Mouse (Mus musculus): ENCODE data around the gene Igtp. TPM values are rescaled to one million over a fixed set of nuclear protein-coding genes. Genes with fewer than 3 reads are reported as not detected.
"Not testable (repeated sequence)": the region's sequence is repeated elsewhere in the genome, so short reads cannot be mapped to it uniquely, and the experiment has no call there.

Gene Igtp
- polyA plus RNA-seq, 1 experiment from 2014 or later: 8.5 TPM

DNA sequence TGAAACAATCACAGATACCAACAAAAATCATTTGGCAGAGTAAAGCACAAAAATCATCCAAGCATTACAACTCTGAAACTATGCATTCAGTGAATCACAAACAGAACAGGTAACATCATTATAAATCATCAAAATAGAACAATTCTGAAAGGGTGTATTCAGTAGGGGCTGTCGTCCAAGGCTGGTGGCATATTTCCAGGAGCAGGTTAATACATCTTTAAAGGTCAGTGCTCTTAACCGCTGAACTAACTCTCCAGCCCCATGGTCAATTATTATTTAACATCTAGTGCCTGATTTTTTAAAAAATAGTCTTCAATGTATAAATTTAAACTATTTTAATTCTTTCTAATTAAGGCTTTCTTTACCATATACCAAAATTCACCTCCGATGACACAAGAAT, 35.2 kb downstream of the Igtp start:
- H3K4me1 ChIP-seq; H3K27ac ChIP-seq (replicated peaks); ATAC-seq (ENCODE audit: insufficient number of reproducible peaks, low FRiP score, low TSS enrichment, low read depth); H3K9me3 ChIP-seq (replicated peaks); H3K4me2 ChIP-seq (replicated peaks); H3K36me3 ChIP-seq; H3K4me3 ChIP-seq (replicated peaks); H3K9ac ChIP-seq; H3K27me3 ChIP-seq: not testable (repeated sequence)
- 85% methylated on average over 3 of the region's 3 CpGs for WGBS

DNA sequence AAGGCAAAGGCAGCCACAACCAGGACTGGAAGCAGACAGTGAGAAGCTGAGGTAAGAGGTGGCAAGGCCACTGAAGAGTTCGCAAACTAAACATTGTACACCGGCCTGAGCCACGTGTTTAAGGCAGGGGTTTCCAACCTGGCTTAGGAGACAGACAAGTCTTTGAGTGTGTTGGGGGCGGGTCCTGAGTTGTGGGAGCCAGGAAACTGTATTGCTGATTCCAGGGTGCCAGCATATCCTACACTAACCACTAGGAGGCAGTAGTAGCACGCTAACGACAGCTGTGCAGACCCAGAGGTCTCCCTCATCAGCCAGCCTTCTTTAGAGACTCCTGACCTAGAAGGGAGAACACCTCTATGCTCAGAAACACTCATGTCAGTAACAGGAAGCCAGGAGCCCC, 35.8 kb downstream of the Igtp start:
- H3K27me3 ChIP-seq: no peaks in the 10 kb centered on the region
- no peaks in the 10 kb centered on the region for H3K36me3 ChIP-seq
- no peaks in the 10 kb centered on the region for H3K9me3 ChIP-seq (replicated peaks)
- no peak overlapping the region for H3K4me3 ChIP-seq (replicated peaks)
- WGBS: 11% methylated on average over 6 of the region's 6 CpGs
- H3K4me2 ChIP-seq (replicated peaks): no peak overlapping the region
- no peak overlapping the region for H3K27ac ChIP-seq (replicated peaks)
- H3K4me1 ChIP-seq: peaks cover 7% of the 10 kb centered on the region; the same call in 1 of the 2 replicates
- H3K9ac ChIP-seq: no peak overlapping the region
- no peak for ATAC-seq (ENCODE audit: insufficient number of reproducible peaks, low FRiP score, low TSS enrichment, low read depth)

DNA sequence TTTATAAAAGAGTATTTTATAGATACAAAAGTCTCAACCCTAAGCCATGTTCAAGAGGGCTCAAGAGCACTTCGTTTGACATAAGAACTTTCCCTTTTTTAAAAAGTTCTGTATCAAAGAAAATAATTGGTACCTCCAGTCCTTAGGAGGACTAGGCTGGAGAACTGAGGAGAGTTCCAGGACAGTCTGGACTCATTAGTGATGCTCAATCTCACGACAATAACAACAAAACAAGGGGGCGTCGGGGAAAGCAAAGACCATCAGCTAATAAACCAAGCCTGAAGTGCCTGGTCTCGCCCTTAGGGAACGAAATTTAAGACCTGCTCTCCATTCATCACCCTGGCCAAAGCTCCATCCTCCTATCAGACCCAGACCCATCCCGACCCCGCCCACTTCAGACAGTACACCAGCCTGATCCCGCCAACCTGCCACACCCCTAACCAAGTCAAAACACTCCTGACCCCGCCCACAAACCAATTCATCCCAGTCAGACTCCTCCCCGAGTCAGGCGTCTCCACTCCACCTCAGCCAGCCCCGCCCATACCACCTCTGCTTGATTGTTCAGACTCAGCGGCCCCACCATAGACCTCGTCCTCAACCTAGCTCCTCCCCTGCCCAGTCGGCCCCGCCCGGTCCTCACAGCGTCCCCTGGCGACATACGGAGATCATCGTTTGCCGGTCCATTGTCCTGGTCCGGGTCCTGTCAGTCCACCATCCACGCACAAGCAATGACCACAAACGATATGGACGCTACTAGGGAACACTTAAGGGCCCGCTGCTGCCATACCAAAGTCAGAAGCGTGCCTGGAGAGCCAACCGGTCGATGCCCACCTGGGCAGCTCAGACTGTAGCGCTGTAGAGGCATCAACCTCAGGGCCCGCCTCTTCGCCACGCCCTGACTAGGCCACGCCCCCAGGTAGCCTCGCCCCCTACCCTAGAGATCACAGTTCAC, 39.8 kb downstream of the Igtp start:
- Histone ChIP-seq H3K4me2 (replicated peaks) (peak overlapping the region; percentile 78), H3K27me3 (no peaks in the 10 kb centered on the region), H3K4me3 (replicated peaks) (peak overlapping the region; percentile 42), H3K36me3 (no peaks in the 10 kb centered on the region), H3K9me3 (replicated peaks) (no peaks in the 10 kb centered on the region), H3K9ac (0 out of 2 replicates have a peak overlapping the region, but pooled peaks have one; percentile 15), H3K27ac (replicated peaks) (no peak overlapping the region), H3K4me1 (peaks cover 7% of the 10 kb centered on the region; the same call in 1 of the 2 replicates)
- ATAC-seq (ENCODE audit: insufficient number of reproducible peaks, low FRiP score, low TSS enrichment, low read depth): peak; percentile 91
- 1% methylated on average over 37 of the region's 37 CpGs for WGBS

DNA sequence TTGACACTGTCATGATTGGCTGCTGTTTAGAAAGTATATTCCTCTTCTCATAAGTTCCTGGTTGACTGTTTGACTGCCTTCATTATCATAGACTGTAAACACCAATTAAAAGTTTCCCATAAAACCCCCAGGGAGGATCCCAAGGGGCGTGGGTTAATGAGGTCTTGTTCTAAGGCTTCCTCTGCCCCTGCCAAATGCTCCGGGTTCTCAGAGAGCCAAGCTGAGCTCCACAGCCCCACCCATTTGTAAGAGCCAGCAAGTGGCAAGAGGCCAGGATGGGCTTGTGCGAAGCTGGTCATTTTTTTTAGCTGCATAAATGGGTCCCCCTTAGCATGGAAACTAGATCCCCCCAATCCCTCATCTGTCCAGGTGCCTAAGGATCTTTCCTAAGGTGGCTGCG, 47.9 kb downstream of the Igtp start:
- no peaks in the 10 kb centered on the region for H3K27me3 ChIP-seq
- H3K4me1 ChIP-seq: no peaks in the 10 kb centered on the region
- H3K4me2 ChIP-seq (replicated peaks): no peak overlapping the region
- H3K9me3 ChIP-seq (replicated peaks): no peaks in the 10 kb centered on the region
- 0 out of 2 replicates have a peak, but pooled peaks have one; percentile 43 for ATAC-seq (ENCODE audit: insufficient number of reproducible peaks, low FRiP score, low TSS enrichment, low read depth)
- no peaks in the 10 kb centered on the region for H3K36me3 ChIP-seq
- no peak overlapping the region for H3K4me3 ChIP-seq (replicated peaks)
- H3K9ac ChIP-seq: no peak overlapping the region
- WGBS: 38% methylated on average over 4 of the region's 4 CpGs
- no peak overlapping the region for H3K27ac ChIP-seq (replicated peaks)

DNA sequence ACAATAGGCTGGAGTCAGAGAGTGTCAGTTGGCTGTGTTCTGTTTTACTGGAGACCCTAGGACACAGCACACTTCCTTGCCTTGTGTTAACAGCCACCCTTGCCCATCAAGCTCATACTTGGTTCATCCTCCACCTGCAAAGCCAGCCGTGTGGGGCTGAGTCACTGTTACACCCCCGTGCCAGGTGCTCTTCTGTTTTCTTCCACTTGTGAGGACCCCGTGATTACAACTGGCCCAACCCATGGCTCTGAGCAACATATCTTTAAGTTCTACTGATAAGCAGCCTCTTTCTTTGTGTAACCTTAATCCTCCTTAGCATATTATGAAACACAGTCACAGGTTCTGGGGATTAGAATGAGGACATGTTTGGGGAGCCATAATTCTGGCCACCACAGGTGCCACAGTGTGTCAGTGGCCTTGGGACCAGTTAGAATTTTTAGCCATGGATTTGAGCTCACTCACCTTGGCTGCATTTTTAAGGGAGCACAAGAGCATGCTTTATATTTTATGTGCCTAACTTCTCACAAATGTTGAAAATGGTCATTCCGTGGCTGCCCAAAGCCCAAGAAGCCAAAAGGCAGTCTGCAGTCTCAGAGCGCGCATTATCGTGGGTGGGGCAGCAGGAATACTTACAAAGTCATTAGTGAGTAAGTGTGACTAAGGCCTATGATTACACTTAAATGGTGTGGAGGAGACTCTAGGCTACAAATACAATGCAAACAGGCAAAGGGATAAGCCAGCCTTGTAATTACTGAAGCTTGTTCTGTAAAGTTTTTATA, 50.0 kb downstream of the Igtp start:
- H3K4me2 ChIP-seq (replicated peaks): no peak overlapping the region
- no peak overlapping the region for H3K27ac ChIP-seq (replicated peaks)
- no peaks in the 10 kb centered on the region for H3K36me3 ChIP-seq
- no peak overlapping the region for H3K4me3 ChIP-seq (replicated peaks)
- H3K9me3 ChIP-seq (replicated peaks): no peaks in the 10 kb centered on the region
- no peaks in the 10 kb centered on the region for H3K4me1 ChIP-seq
- WGBS: 73% methylated on average over 7 of the region's 7 CpGs
- H3K9ac ChIP-seq: no peak overlapping the region
- no peaks in the 10 kb centered on the region for H3K27me3 ChIP-seq
- ATAC-seq (ENCODE audit: insufficient number of reproducible peaks, low FRiP score, low TSS enrichment, low read depth): no peak

DNA sequence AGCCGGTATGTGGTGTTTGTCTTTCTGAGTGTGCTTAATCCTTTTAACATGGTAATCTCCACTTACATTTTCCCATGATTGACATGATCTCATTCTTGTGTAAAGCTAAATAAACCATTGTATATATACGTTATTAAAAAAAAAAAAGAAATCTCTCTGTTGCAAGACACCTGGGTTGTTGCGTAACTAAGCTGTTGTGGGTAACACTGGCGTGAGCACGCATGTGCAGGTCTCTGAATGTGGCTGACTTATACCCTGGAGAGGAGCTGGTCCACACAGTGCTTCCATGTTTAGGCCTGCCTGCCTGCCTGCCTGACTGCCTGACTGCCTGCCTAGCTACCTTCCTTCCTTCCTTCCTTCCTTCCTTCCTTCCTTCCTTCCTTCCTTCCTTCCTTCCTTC, 51.2 kb downstream of the Igtp start:
- no peak overlapping the region for H3K4me2 ChIP-seq (replicated peaks)
- H3K4me1 ChIP-seq: no peaks in the 10 kb centered on the region
- H3K36me3 ChIP-seq: no peaks in the 10 kb centered on the region
- no peaks in the 10 kb centered on the region for H3K27me3 ChIP-seq
- no peak overlapping the region for H3K27ac ChIP-seq (replicated peaks)
- WGBS: 55% methylated on average over 5 of the region's 5 CpGs
- H3K9ac ChIP-seq: no peak overlapping the region
- H3K4me3 ChIP-seq (replicated peaks): no peak overlapping the region
- no peak for ATAC-seq (ENCODE audit: insufficient number of reproducible peaks, low FRiP score, low TSS enrichment, low read depth)
- H3K9me3 ChIP-seq (replicated peaks): no peaks in the 10 kb centered on the region

DNA sequence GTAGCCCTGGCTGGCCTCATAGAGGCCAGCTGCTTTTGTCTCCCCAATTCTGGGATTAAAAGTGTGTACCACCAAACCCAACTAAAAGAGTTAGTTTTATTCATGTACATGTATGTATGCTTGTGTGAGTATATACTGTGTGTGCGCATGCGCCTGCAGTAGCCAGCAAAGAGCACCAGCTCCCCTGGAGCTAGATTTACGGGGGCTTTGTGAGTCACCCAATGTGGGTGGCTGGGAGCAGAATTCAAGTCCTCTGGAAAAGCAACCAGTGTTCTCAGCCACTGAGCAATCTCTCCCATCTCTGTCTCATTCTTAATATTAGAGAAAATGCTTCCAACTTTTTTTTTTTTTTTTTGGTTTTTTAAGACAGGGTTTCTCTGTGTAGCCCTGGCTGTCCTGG, 55.1 kb downstream of the Igtp start:
- Histone ChIP-seq H3K4me2 (replicated peaks) (no peak overlapping the region), H3K36me3 (no peaks in the 10 kb centered on the region), H3K4me3 (replicated peaks) (no peak overlapping the region), H3K9ac (no peak overlapping the region), H3K27me3 (no peaks in the 10 kb centered on the region), H3K27ac (replicated peaks) (no peak overlapping the region), H3K4me1 (no peaks in the 10 kb centered on the region), H3K9me3 (replicated peaks) (no peaks in the 10 kb centered on the region)
- 84% methylated on average over 3 of the region's 3 CpGs for WGBS
- ATAC-seq (ENCODE audit: insufficient number of reproducible peaks, low FRiP score, low TSS enrichment, low read depth): no peak

Other genes starting within 250 kb of the Igtp start
- gene Larp1, start 190.5 kb upstream of the Igtp start, polyA plus RNA-seq (2015; fragmentation: Nextera tagmentation; extraction: Ambion mirVana): 19.3 and 20.2 TPM in 2 replicates
- 0.14 TPM in 1 of 2 replicates, not detected in the other for gene Gm12248, start 106.4 kb upstream of the Igtp start, polyA plus RNA-seq (2015; fragmentation: Nextera tagmentation; extraction: Ambion mirVana)
- gene Cnot8, start 95.4 kb upstream of the Igtp start, polyA plus RNA-seq (2015; fragmentation: Nextera tagmentation; extraction: Ambion mirVana): 96.3 and 97.5 TPM in 2 replicates
- gene Gemin5, start 31.0 kb upstream of the Igtp start, polyA plus RNA-seq (2015; fragmentation: Nextera tagmentation; extraction: Ambion mirVana): 16.1 and 16.6 TPM in 2 replicates
- gene Mrpl22, start 27.9 kb upstream of the Igtp start, polyA plus RNA-seq (2015; fragmentation: Nextera tagmentation; extraction: Ambion mirVana): 107 and 115 TPM in 2 replicates
- gene Irgm2, start 62 bp downstream of the Igtp start, polyA plus RNA-seq (2015; fragmentation: Nextera tagmentation; extraction: Ambion mirVana): 3.6 and 4.7 TPM in 2 replicates
- gene 4930438A08Rik, start 75.2 kb downstream of the Igtp start, polyA plus RNA-seq (2015; fragmentation: Nextera tagmentation; extraction: Ambion mirVana): 2.0 and 2.4 TPM in 2 replicates
- 33.1 and 37.1 TPM in 2 replicates for gene Zfp692, start 107.5 kb downstream of the Igtp start, polyA plus RNA-seq (2015; fragmentation: Nextera tagmentation; extraction: Ambion mirVana)
- gene Zfp672, start 130.8 kb downstream of the Igtp start, polyA plus RNA-seq (2015; fragmentation: Nextera tagmentation; extraction: Ambion mirVana): 39.6 and 41.0 TPM in 2 replicates
- 34.0 and 38.7 TPM in 2 replicates for gene Sh3bp5l, start 131.2 kb downstream of the Igtp start, polyA plus RNA-seq (2015; fragmentation: Nextera tagmentation; extraction: Ambion mirVana)
- 0.20 and 0.35 TPM in 2 replicates for gene Lypd8, start 179.5 kb downstream of the Igtp start, polyA plus RNA-seq (2015; fragmentation: Nextera tagmentation; extraction: Ambion mirVana)
- not detected in 2 replicates for gene 1810065E05Rik, start 221.6 kb downstream of the Igtp start, polyA plus RNA-seq (2015; fragmentation: Nextera tagmentation; extraction: Ambion mirVana)
- gene Gm12253, start 233.0 kb downstream of the Igtp start, polyA plus RNA-seq (2015; fragmentation: Nextera tagmentation; extraction: Ambion mirVana): not detected in 2 replicates